Mouse (Mus musculus) frontal cortex, postnatal 36 days (tissue): Measurements from ENCODE around the gene Scn10a.

Experiments used
- DNase-seq, 2 experiments: peaks; one replicate each; pipeline ENCODE4 v3.0.0; 2022; ENCODE audit warnings: low spot score in 2 of 2

Scn10a gene

DNA sequence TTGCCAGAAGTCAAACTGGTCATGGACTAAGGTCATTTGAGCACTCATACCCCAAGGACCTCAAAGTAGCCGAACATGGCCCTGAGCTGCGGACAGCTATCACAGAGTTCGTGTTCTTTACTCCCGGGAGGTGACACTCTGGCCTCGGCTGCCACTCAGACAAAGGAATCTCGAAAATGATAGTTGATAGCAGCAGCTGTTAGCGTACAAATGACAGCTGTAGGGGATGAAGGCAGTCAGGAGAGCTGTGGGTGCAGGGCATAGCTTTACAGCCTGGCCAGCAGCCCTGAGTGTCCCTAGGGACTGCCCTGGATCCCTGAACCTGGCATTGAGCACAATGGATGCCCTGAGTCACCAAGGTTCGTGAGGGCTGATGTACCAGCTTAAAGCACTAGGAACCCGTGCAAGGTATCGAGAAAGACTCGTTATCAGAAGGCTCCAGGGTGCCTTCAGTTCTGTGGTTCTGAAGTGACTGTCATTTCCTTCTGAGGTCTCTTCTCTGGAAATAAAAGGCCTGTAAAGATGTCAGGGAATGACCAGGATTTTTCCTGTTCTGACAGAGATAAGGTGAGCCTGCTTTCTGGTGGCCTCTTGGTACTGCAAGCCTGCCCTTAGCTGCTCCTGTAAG is 84.8 kb downstream of the Scn10a start:
- DNase-seq: no peak

- DNase-seq: no peak
Measured at GRCm38 (mm10) chr9:119633475-119633874, 85.6 kb downstream of the Scn10a start.

GRCm38 (mm10) chr9:119632801-119633200 is 86.3 kb downstream of the Scn10a start:
- no peak for DNase-seq

DNA sequence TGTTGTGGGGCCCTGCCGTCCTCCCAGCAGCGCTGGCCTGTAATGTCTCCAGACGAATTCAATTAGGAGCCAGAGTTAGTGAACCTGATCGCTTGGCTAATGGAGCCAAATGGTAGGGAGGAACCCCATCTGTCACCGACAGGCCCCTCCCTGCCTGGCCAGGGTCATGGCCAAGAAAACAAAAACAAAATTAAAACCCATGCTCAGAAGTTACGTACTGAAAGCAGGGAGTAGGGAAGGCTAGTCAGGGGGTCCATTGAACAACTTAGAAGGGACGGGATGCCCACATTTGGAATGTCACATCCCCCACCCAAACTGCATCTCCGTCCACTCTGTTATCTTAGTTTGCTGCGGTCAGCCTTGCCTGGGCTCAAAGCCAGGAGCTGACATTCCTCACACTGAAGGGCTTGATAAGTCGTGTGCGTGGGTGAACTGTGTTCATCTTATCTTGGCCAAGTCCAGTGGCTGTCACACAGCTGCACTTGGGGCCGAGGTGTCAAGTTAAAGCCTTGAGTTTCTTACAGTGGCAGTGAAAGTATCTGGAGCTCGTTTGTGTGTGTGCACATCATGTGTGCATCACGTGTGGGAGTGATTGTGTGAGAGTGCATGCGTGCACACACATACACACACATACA is 87.1 kb downstream of the Scn10a start:
- no peak for DNase-seq

GRCm38 (mm10) chr9:119631393-119631898 is 87.7 kb downstream of the Scn10a start:
- DNase-seq: no peak

GRCm38 (mm10) chr9:119628690-119629268 is 90.3 kb downstream of the Scn10a start:
- no peak for DNase-seq

GRCm38 (mm10) chr9:119627227-119627626 is 91.9 kb downstream of the Scn10a start:
- peak; percentile 6 to 20 for DNase-seq

DNA sequence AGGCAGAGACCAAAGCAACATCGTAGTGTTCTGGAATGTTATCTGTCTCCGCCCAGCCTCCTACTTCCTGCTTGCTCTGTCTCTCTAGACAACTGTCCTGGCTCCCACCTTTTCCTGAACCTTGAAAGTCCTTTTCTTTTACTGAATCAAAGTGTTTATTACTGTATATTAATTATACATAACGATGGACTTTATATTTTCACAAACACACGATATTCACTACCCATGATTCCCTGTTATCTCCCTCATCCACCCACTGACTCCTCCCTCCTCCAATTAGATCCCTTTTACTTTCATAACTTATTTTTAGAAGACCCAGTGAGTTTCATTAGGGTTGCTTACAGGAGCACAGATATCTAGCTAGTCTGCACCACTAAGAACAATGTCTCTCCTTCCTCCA is 95.0 kb downstream of the Scn10a start:
- DNase-seq: no peak

DNA sequence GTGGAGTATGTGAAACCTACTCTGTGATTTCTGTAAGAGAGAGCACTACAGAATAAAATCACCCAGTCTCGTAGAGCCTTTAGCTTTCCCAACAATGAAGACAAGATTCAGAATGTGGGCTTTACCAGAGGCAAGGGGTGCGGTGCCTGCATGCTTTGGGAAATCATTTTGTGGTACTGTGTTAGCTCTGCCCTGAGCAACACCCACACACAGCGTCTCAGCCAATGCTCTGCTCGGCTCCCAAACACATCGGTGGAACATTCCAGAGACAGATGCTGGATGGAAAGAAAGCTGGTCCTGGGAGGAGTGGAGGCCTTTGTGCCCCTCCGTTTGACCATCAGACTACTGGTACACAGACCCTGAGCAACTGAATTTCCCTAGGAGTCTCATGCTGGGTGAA is 104.3 kb downstream of the Scn10a start:
- DNase-seq: peak in 1 of 2 experiments; percentile 16

- no peak for DNase-seq
Measured at GRCm38 (mm10) chr9:119610563-119611166, 108.5 kb downstream of the Scn10a start.

DNA sequence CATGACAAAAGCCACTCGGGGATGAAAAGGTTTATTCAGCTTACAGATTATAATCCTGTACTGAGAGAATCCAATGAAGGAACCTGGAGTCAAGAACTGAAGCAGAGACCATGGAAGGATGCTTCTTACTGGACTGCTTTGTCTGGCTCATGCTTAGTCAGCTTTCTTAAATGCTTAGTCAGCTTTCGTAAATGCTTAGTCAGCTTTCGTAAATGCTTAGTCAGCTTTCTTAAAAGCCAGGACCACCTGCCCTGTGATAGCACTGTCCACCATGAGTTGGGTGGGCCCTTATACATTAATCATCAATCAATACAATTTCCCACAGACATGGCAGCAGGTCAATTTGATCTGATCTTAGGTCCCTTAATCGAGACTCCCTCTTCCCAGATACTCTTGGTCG is 112.2 kb downstream of the Scn10a start:
- no peak for DNase-seq

GRCm38 (mm10) chr9:119604607-119605006 is 114.5 kb downstream of the Scn10a start:
- no peak for DNase-seq

DNA sequence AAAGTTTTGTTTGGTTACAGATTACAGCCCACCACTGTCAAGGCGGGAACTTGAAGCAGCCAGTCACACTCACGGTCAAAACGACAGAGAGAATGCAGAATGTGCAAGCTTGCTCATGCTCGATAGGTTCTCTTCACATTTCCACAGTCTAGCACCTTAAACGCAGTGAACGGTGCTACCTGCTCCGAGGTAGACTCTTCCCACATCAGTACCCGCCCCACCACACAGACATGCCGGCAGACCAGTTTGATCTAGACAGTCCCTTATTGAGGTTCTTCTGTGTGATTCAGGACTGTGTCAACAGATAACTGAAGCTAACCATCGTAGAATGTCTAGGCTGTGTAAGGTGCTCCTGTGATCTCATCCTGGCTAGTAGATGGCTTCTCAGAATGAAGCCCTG is 120.6 kb downstream of the Scn10a start:
- DNase-seq: no peak

- DNase-seq: no peak
Measured at GRCm38 (mm10) chr9:119597332-119597731, 121.8 kb downstream of the Scn10a start.

DNA sequence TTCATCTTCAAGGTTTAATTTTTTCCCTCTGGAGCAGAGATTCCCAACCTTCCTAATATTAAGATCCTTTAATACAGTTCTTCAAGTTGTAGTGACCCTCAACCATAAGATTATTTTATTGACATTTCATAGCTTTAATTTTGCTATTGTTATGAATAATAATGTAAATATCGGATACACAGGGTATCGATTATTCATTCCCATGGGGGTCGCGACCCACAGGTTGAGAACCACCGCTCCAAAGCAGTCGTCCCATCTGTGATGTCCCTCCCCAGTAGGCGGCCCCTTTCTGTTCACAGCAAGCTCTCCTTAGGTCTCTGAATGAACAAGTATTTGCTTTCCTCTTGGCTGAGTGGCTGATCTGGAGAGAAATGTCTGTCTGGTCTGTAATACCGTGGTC is 129.5 kb downstream of the Scn10a start:
- no peak for DNase-seq

- no peak for DNase-seq
Measured at GRCm38 (mm10) chr9:119588763-119589449, 130.2 kb downstream of the Scn10a start.

GRCm38 (mm10) chr9:119580668-119581067 is 138.5 kb downstream of the Scn10a start:
- peak; percentile 81 for DNase-seq

GRCm38 (mm10) chr9:119580187-119580586 is 138.9 kb downstream of the Scn10a start:
- DNase-seq: no peak

DNA sequence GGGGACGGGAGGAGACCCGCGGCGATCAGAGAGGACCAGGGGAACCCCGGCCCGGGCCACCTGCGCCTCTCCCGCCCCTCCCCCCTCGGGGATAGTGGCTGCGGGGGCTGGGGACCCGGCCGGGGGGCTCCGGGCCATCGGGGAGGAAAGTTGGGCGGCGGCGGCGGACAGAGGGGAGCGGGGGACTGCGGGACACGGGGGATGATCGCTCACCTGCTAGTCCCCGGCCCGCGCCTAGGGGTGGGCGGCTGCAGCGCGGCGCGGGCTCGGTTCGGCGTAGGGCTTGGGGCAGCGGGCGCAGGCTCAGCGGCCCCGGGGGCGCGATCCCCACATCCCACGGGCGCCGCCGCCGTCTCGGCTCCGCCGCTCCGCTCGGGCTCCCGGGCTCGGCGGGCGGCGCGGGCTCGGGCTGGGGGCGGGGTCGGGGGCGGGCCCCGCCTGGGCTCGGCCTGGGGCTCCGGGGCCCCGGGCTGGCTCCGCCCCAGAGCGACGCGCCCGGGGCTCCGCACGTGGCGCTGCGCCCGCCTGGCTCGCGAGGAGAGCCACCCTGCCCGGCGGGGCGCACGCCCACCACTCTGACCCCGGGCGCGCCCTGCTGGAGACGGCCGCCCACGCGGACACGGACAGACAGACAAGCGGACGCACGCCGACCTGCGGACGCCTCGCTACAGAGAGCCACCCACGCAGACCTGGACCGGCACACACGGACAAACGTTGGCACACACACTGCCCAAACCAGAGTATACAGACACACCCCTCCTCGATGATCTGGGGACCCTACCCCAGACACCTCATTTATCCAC is 140.3 kb downstream of the Scn10a start, which contains the start of gene Scn5a:
Gene Scn5a (minus strand): TSS at position 381 of the 803 bp plus-strand sequence.
- no peak for DNase-seq

DNA sequence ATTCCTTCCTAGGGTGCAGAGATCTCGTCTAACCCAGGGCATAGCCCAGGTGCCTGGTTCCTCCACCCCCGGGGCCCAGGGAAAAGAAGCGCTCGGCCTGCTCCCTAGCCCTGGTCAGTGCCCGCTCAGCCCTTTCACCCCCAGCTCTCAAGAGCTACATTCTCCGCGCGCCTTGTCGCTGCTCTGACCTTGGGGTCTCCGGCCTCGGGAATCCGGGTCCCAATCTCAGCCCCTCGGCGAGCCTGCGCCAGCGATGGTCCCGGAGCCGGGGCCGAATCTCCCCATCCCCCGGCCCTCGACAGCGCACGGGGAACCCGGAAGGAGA is 140.8 kb downstream of the Scn10a start:
- DNase-seq: no peak

DNA sequence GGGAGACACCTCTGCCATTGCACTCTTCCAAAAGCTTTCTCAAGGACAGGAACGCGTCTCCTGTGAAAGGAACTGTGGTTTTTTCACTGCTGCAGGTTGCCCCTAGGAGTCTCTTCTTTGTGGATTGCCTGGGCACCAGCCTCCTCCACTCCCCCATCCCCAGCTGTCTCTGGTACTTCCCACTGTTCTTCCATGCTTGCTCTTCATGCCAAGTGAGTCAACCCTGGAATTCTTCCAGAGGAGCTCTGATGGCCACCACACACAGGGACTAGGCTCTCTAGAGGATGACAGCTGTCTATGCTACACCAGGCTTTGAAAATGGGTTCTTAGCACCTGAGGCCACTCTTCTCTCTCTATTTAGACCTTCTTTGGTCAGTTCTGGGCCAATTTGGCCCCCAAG is 142.1 kb downstream of the Scn10a start:
- peak in 1 of 2 experiments; percentile 48 for DNase-seq
